Mouse (Mus musculus) olfactory bulb, adult 2 months (tissue): ENCODE results near the gene Sec63.

Source experiments
- CTCF ChIP-seq: fragments of 200-500 bp; IDR thresholded peaks from 2 replicates; pipeline ENCODE4 v1.5.1; 2012; ENCODE audit warnings: low read depth, mild to moderate bottlenecking, low read length, moderate library complexity; ENCODE audit not compliant: insufficient read depth
- POLR2A ChIP-seq: fragments of 200-500 bp; IDR thresholded peaks from 2 replicates; pipeline ENCODE4 v1.6.1; 2012; ENCODE audit warnings: mild to moderate bottlenecking, low read depth, low read length, moderate library complexity; ENCODE audit not compliant: insufficient read depth

- no peak for TF ChIP-seq POLR2A
- TF ChIP-seq CTCF, result no peak
These were observed 77.4 kb downstream of the Sec63 start for GRCm38 (mm10) chr10:42838736-42839135.
